Mouse (Mus musculus): ENCODE data around the gene Tmem265.

Tmem265 gene

DNA sequence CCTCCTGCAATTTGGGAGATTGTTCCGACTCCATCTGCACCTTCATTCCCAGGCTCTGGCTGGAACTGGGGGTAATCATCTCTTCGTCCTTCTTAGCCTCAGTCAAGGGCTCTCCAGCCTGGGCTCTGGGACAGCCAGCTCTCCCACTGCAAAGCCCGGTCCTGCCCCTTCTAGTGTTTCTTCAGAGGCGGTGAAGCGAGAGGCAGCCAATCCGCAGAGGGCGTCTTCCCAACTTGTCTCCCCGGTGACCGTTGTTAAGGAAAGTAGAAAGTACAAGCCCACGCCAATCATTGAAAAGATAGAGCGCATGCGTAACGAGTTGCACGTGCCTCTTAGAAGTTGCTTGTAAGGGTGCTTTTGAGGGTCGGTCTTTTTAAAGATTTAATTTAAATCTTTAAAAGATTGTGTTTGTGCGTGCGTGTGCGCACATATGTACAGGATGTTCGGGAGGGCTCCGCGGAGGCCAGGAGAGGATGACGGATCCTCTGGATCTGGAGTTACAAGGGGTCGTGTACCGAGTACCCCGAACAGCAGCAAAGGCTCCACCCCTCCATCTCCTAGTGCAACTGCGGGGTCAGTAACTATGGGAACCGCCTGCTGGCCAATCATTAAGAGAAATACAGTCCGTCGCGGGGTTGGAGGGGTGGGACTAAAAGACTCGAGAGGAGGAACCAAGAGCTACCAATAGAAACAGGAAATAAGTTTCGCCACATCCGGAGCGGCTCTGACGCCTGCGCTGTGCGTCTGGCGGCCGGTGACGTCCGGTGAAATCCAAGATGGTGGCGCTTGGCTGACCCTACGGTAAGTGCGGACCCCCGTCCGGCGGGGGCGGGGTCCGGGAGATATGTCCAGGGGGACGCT, 27.1 kb downstream of the Tmem265 start, which contains the start of the genes Ccdc189 and Rnf40:
Ccdc189 (minus strand) TSS at position 585 of the 861 bp plus-strand sequence.
Rnf40 (plus strand) TSS at position 757 of the 861 bp plus-strand sequence.
- in situ Hi-C loops (cut with MboI, MseI) = no loop called here

DNA sequence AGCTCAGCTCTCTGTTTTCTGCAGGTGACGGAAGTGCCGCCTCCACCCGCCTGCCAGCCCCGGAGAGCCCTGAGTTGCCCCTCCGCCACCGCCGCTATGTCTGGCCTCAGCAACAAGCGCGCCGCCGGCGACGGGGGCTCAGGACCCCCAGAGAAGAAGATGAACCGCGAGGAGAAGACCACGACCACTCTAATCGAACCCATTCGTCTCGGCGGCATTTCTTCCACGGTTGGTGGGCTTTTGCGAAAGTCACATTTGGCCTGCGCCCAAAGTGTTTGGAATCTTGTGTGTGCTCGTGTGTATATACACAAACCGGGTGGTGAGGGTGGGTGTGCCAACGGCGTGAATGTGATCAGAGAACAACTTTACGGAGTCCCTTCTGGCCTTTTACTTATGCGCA, 27.7 kb downstream of the Tmem265 start:
- in situ Hi-C loops (cut with MboI, MseI) = no loop called here

DNA sequence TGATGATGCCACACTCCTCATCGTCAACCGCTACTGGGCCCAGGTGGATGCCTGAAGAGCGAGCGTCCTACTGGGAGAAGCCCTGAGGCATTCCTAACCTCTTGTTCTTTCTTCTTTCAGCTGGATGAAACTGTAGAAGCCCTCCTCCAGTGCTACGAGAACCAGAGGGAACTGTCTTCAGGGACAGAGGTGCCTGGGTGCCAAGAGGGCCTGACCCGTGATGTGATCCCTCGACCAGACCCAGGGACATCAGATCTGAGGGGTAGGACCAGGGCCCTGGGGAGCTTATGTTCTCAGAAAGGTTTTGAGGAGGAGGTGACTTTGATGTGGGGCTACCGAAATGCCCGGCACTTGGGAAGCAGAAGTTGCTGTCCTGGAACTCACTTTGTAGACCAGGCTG, 28.4 kb downstream of the Tmem265 start:
- in situ Hi-C loops (cut with MboI, MseI) = no loop called here

DNA sequence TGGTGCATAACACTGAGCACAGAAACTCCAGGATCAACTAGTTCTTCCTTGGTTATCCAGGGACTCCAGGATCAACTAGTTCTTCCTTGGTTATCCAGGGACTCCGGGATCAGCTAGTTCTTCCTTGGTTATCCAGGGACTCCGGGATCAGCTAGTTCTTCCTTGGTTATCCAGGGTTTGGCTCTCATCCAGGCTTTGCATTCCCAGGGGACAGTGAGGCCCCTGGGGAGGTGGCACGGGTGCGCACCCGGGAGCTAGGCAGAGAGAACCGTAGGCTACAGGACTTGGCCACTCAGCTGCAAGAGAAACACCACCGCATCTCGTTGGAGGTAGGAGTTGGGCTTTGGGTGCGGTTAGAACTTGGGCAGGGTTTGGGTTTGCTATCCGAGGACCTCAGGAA, 29.9 kb downstream of the Tmem265 start:
- in situ Hi-C loops (cut with MboI, MseI) = no loop called here

DNA sequence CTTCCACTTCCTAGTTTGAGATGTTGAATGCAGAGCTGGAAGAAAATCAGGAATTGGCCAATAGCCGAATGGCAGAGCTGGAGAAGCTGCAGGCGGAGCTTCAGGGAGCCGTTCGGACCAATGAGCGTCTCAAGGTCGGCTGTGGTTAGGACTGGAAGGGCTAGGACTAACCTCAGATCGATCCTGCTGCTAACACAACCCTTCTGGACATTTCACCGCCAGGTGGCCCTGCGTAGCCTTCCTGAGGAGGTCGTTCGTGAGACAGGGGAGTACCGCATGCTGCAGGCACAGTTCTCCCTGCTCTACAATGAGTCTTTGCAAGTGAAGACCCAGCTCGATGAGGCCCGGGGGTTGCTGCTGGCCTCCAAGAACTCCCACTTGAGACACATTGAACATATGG, 31.4 kb downstream of the Tmem265 start:
- in situ Hi-C loops (cut with MboI, MseI) = no loop called here

DNA sequence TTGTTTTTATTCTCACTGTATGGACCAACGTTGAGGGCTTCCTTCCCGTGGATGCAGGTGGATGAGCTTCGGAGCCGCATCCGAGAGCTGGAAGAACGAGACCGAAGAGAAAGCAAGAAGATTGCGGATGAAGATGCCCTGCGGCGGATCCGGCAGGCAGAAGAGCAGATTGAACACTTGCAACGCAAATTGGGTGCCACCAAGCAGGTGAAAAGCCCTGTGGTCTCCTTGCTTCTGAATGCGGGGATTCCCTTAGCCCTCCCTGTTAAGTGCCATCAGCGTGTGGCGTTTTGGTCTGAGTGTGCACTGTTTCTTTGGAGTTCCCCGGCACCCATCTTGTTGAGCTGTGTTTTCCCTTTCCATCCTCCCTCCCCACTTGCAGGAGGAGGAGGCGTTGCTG, 35.6 kb downstream of the Tmem265 start:
- in situ Hi-C loops (cut with MboI, MseI) = no loop called here

DNA sequence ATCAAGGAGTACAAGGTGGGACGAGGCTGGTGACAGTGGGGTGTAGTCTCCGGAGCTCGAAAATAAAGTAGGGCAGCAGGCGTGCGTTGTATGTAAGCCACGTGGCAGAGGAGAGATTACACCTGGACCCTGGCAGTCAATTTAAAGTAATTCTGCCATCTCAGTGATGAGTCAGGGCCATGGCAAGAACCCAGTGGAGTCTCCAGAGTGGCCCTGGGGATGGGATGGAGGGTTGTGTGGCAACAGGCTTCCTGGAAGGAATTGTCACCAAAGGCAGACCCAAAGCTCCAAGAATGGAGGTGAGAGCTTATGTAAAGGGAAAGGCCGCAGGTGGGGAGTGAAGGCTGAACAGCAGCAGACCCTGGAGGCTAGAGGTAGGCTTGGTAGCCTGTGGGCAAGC, 39.4 kb downstream of the Tmem265 start:
- in situ Hi-C loops (cut with MboI, MseI) = no loop called here

DNA sequence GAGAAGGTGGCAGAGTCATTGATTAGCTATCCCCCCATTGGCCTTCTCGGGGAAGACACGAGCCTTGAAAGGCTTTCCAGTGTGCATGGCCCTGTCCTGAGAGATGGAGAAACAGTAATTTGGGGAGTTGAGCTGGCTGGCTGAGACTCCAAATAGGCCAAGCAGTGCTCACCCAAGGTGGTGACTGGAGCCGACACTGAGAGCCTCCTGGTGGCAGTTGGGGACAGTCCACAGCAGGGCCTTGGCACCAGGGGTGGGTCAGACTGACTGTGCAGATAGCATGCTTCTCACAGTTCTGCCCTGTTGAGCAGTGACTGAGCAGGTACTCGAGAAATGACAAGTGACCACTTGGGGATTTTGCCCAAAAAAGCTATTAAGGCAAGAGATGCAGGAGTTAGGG, 40.5 kb downstream of the Tmem265 start:
- in situ Hi-C loops (cut with MboI, MseI) = no loop called here

DNA sequence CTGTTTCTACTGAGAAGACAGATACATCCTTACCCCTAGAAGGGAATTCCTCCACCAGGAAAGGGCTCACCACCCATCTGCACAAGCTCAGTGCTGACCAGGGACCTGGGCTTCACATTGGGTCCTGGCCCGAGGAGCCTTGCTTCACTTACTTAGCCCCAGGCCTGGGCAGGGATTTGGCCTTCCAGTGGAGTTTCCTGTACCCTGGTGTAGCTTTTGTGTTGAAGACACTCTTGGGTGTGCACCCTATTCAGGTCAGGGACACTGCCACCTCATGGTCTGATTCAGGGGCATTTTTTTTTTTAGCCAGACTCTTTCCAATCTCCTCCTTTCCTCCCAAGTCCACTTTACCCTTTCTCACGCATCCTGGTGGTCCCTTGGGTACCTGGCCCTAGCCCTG, 41.7 kb downstream of the Tmem265 start:
- in situ Hi-C loops (cut with MboI, MseI) = no loop called here

DNA sequence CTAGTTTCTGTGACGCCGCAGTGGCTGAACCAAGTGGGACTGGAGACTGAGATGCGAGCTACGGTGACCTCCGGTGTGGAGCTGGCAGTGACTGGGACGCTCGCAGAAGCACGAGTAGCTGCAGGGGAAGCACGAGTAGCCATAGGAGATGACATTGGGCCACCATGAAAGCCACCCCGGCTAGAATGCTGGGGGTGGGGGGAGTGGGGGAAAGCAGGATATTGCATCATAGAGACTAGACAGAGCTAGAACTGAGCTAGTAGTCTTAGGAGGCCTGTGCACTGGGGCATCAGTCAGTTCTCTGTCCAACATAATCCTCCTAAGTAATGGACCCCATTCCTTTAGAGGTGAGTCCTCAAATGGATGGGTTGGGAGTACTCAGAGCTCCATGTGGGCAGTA, 43.1 kb downstream of the Tmem265 start:
- in situ Hi-C loops (cut with MboI, MseI) = no loop called here

DNA sequence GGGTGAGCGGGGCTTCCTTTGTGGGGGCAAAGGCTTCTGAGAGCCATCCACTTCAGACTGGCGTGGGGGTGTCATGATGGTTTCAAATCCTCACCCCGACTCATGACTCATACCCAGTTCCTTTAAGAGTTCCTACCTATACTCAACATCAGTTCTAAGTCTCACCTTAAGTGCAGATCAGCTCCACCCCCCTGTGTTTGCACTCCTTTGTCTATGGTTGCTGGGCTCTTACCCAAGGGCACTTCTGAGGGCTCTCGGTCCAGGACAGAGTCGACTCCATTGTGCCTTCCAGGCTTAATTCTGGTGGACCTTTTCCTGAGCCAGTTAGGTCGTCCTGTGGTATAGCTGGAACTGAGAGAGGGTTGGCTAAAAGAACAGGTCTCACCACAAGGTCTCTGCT, 46.0 kb downstream of the Tmem265 start:
- in situ Hi-C loops (cut with MboI, MseI) = no loop called here

DNA sequence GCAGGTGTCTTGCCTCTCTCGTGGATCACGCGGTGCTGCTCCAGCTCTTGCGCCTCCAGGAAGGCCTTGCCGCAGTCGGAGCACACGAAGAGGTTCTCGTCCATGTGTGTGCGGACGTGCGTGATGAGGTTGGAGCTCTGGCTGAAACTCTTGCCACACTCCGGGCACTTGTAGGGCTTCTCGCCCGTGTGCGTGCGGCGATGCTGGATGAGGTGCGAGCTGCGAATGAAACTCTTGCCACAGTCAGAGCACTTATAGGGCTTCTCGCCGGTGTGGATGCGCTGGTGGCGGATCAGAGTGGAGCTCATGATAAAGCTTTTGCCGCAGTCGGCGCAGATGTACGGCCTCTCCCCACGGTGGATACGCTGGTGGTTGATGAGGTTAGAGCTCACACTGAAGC, 49.8 kb downstream of the Tmem265 start:
- in situ Hi-C loops (cut with MboI, MseI) = loop anchor here in 1 of 2 experiments (5.0 kb wide), 1 partner anchor 41 kb away; no protein-coding TSS in a partner anchor

DNA sequence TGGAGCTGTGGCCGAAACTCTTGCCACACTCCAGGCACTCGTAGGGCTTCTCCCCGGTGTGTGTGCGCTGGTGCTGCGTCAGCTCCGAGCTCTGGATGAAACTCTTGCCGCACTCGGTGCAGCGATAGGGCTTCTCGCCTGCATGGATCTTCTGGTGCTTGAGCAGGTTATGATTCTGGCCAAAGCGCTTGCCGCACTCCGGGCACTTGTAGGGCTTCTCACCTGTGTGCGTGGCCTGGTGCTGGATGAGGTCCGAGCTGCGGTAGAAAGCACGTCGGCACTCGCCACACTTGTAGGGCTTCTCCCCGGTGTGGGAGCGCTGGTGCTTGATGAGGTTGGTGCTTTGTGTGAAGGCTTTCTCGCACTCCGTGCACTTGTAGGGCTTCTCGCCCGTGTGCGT, 50.4 kb downstream of the Tmem265 start:
- in situ Hi-C loops (cut with MboI, MseI) = loop anchor here in 1 of 2 experiments (5.0 kb wide), 1 partner anchor 41 kb away; no protein-coding TSS in a partner anchor

DNA sequence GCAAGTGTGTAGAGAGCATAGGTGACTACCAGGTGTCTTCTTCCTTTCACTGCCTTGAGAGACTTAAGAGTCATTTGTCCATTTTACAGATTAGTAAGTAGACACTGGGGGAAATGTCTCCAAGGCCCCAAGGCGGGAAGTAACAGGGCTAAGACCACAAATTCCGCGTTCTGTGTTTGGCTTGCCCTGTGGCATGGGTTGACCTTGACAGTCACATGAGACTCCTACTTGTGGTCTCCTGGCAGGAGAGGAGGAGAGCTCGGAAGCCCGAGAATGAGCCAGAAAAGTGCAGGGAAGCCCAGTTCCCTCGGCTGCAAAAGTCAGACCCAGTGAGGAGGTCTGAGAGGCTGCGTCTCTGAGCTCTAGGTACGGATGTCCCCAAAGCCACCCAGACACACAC, 52.3 kb downstream of the Tmem265 start:
- in situ Hi-C loops (cut with MboI, MseI) = loop anchor here in 1 of 2 experiments (5.0 kb wide), 1 partner anchor 39 kb away; no protein-coding TSS in a partner anchor

DNA sequence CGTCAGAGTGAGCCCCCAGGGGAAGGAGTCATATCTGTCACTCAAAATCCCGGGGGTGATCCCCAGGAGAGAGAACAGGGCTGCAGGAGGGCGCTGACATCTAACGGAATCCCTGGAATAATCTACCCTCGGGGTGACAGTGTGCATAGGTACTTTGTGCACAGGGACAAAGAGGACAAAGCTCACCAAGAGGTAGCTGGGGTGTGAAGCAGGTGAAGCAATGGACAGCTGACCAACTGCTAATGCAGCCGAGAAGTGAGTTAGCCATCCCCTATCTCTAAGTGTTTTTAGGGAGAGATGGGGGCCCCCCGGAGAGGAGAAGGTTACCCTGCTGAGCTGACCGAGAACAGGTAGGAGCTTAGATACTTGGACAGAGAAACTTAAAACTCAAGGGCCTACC, 52.9 kb downstream of the Tmem265 start:
- in situ Hi-C loops (cut with MboI, MseI) = loop anchor here in 1 of 2 experiments (5.0 kb wide), 1 partner anchor 38 kb away; no protein-coding TSS in a partner anchor

DNA sequence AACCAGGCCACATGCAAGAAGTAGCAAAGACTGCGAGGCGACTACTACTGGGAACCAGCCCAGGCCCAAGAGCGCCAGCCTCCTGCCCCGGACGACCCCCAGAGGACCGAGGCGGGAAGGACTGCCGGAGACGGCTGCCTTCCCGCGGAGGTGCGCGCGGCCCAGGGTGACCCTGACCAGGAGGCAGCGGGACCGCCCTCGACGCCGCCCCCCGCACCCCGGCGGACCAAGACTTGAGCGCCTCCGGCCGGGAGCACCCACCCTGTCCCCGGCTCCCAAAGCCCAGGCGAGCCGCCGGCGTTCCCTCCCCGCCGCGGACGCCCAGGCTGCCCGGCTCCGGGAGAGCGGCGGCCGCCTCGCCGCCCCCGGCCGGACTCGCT, 53.3 kb downstream of the Tmem265 start:
- in situ Hi-C loops (cut with MboI, MseI) = loop anchor here in 1 of 2 experiments (5.0 kb wide), 1 partner anchor 38 kb away; no protein-coding TSS in a partner anchor

DNA sequence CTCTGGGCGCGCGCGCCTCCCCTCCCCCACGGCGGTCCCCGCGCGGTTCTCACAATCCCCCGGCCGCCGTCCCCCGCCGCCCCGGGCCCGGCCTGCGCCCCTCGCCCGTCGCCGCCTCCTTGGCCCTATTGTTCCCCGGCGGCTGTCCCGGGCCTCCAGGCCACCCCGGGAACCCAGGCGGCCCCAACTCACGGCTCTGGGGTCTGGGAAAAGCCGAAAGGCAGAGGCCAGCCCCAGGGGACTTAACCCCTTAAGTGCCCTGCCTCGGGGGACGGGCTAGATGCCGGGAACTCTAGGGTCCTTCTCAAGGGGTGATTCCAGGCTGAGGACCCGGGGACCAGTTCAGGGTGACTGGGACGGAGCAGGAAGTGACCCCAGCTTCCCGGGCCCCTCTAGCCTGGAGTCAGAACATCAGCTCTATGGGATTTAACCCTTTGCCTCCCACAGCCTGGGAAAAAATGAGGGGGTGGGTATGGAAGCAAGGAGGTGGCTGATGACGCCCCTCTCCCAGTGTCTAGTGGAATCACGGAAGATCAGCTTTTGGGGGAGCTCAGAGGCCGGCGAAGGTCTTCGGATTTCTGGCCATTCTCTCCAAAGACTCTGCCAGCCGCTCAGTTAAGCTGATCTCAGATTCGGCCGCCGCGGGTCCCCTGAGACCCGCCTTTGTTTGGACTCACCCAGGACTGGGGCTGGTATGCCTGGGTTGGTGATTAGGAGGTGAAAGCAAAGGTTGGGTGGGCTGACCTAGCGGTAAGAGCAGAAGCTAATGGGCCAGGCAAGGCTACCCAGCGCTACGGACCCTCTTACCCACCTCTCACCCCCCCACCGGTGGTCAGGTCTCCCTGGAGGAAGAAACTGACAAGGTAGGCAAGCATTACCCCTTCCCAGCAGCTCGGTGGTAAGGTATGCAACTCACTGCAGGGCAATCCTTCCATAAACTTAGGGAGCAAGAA, 54.0 kb downstream of the Tmem265 start, which contains the start of gene Zfp629:
Zfp629 (minus strand) TSS at position 907 of the 953 bp plus-strand sequence.
- in situ Hi-C loops (cut with MboI, MseI) = loop anchor here in 1 of 2 experiments (5.0 kb wide), 1 partner anchor 37 kb away; no protein-coding TSS in a partner anchor

DNA sequence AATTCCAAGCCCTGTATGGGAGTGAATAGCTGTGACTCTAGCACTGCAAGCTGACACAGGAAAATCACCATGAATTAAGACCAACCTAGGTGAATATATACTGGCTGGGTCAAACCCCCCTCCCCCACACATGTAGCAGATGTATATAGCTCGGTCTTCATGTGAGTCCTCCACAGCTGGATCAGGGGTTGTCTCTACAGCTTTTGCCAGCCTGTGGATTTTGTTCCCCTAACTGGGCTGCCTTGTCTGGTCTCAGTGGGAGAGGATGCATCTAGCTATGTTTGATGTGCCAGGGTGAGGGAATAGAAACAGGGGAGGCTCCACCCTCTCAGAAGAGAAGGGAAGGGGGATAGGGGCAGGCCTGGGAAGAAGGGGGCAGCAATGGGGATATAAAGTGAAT, 55.1 kb downstream of the Tmem265 start:
- in situ Hi-C loops (cut with MboI, MseI) = no loop called here

Data from T-helper 17 cell (primary cell).